Mouse (Mus musculus): Measurements from ENCODE around the gene Cdnf.

Gene Cdnf

GRCm38 (mm10) chr2:3512552-3513454, at the start of gene Cdnf, which contains the start of the genes Gm45902 and Hspa14:
Gene Cdnf, plus strand, starts transcription at chr2:3513030.
Gene Gm45902, minus strand, starts transcription at chr2:3512790.
Gene Hspa14, minus strand, starts transcription at chr2:3512814.
- POLR2A ChIA-PET, result interaction anchor here (0.6 to 3.6 kb wide), 101 partner anchors 8 to 709 kb away, joined by 3 to 71 read pairs (median 4); partner anchors contain the start of genes Suv39h2 (in 4 of the 4), Acbd7 (in 3 of the 4), Dclre1c (in 3 of the 4) and Nmt2 (in 3 of the 4)
- CTCF ChIA-PET, result interaction anchor here in 2 of 4 experiments (0.6 to 1.6 kb wide), 5 partner anchors 99 to 1465 kb away, joined by 3 to 11 read pairs (median 4); no protein-coding TSS in a partner anchor

GRCm38 (mm10) chr2:3473891-3474290, 38.9 kb upstream of the Cdnf start:
- POLR2A ChIA-PET, result interaction anchor here (0.7 to 9.5 kb wide), 35 partner anchors 8 to 239 kb away, joined by 3 to 156 read pairs (median 16); partner anchors contain the start of genes Cdnf (in 4 of the 4), Gm45902 (in 4 of the 4), Hspa14 (in 4 of the 4) and Acbd7 (in 3 of the 4)
- CTCF ChIA-PET, result interaction anchor here in 1 of 4 experiments (0.9 to 1.4 kb wide), 2 partner anchors 18 to 326 kb away, joined by 3 to 4 read pairs; no protein-coding TSS in a partner anchor

- POLR2A ChIA-PET, result interaction anchor here (0.6 to 9.5 kb wide), 61 partner anchors 8 to 355 kb away, joined by 3 to 156 read pairs (median 9); partner anchors contain the start of genes Cdnf (in 4 of the 4), Gm45902 (in 4 of the 4), Hspa14 (in 4 of the 4) and Acbd7 (in 3 of the 4)
- CTCF ChIA-PET, result interaction anchor here in 2 of 4 experiments (0.6 to 1.4 kb wide), 3 partner anchors 18 to 1204 kb away, joined by 3 to 5 read pairs (median 4); no protein-coding TSS in a partner anchor
Observed at GRCm38 (mm10) chr2:3474361-3474805, 38.4 kb upstream of the Cdnf start.

- ChIA-PET CTCF (interaction anchor here (0.6 to 1.4 kb wide), 5 partner anchors 19 to 1204 kb away, joined by 3 to 5 read pairs (median 4); no protein-coding TSS in a partner anchor), POLR2A (interaction anchor here (0.6 to 9.5 kb wide), 62 partner anchors 9 to 356 kb away, joined by 3 to 156 read pairs (median 8); partner anchors contain the start of genes Cdnf (in 4 of the 4), Gm45902 (in 4 of the 4), Hspa14 (in 4 of the 4) and Acbd7 (in 3 of the 4))
Observed at GRCm38 (mm10) chr2:3474861-3475283, 38.0 kb upstream of the Cdnf start, which contains the start of gene Suv39h2. Gene Suv39h2, minus strand, starts transcription at chr2:3475031.

- ChIA-PET POLR2A (interaction anchor here in 3 of 4 experiments (0.6 to 9.5 kb wide), 38 partner anchors 9 to 357 kb away, joined by 3 to 156 read pairs (median 15); partner anchors contain the start of genes Cdnf (in 3 of the 3), Dclre1c (in 3 of the 3), Gm45902 (in 3 of the 3) and Hspa14 (in 3 of the 3)), CTCF (interaction anchor here in 2 of 4 experiments (0.5 to 1.2 kb wide), 4 partner anchors 19 to 324 kb away, joined by 3 to 4 read pairs (median 4); no protein-coding TSS in a partner anchor)
Observed at GRCm38 (mm10) chr2:3475746-3476251, 37.0 kb upstream of the Cdnf start.

- POLR2A ChIA-PET, result interaction anchor here in 2 of 4 experiments (1.2 to 1.5 kb wide), 2 partner anchors 9 kb away, joined by 3 to 6 read pairs; no protein-coding TSS in a partner anchor
Observed at GRCm38 (mm10) chr2:3480239-3480638, 32.6 kb upstream of the Cdnf start.

GRCm38 (mm10) chr2:3489816-3490215, 23.0 kb upstream of the Cdnf start:
- CTCF ChIA-PET, result no interaction called here

More at GRCm38 (mm10) chr2:3480239-3480638, 32.6 kb upstream of the Cdnf start:
- CTCF ChIA-PET, result no interaction called here

GRCm38 (mm10) chr2:3493833-3494409, 18.9 kb upstream of the Cdnf start:
- POLR2A ChIA-PET, result interaction anchor here (0.7 to 20.2 kb wide), 11 partner anchors 9 to 161 kb away, joined by 3 to 155 read pairs (median 4); partner anchors contain the start of genes Suv39h2 (in 4 of the 4), Cdnf (in 3 of the 4), Gm45902 (in 3 of the 4) and Hspa14 (in 3 of the 4)
- CTCF ChIA-PET, result no interaction called here

More at GRCm38 (mm10) chr2:3489816-3490215, 23.0 kb upstream of the Cdnf start:
- POLR2A ChIA-PET, result interaction anchor here in 2 of 4 experiments (1.1 to 2.0 kb wide), 6 partner anchors 9 to 15 kb away, joined by 3 to 17 read pairs (median 6); partner anchors contain the start of gene Suv39h2 (in 2 of the 2)

GRCm38 (mm10) chr2:3499543-3499942, 13.3 kb upstream of the Cdnf start:
- POLR2A ChIA-PET, result interaction anchor here (0.9 to 20.2 kb wide), 13 partner anchors 9 to 213 kb away, joined by 3 to 155 read pairs (median 4); partner anchors contain the start of genes Cdnf (in 3 of the 4), Gm45902 (in 3 of the 4), Hspa14 (in 3 of the 4) and Suv39h2 (in 3 of the 4)
- CTCF ChIA-PET, result interaction anchor here in 1 of 4 experiments (0.9 kb wide), 1 partner anchor 86 kb away, joined by 3 read pairs; no protein-coding TSS in a partner anchor

GRCm38 (mm10) chr2:3500886-3501285, 11.9 kb upstream of the Cdnf start:
- ChIA-PET CTCF (no interaction called here), POLR2A (interaction anchor here in 3 of 4 experiments (0.9 to 20.2 kb wide), 8 partner anchors 10 to 77 kb away, joined by 3 to 155 read pairs (median 4); partner anchors contain the start of genes Cdnf (in 3 of the 3), Gm45902 (in 3 of the 3), Hspa14 (in 3 of the 3) and Dclre1c (in 1 of the 3))

- POLR2A ChIA-PET, result interaction anchor here (0.7 to 3.6 kb wide), 60 partner anchors 9 to 341 kb away, joined by 3 to 71 read pairs (median 5); partner anchors contain the start of genes Suv39h2 (in 4 of the 4), Dclre1c (in 3 of the 4), Rpp38 (in 3 of the 4) and Acbd7 (in 2 of the 4)
- CTCF ChIA-PET, result interaction anchor here in 1 of 4 experiments (1.0 to 1.6 kb wide), 3 partner anchors 98 to 288 kb away, joined by 3 to 11 read pairs (median 6); no protein-coding TSS in a partner anchor
Observed at GRCm38 (mm10) chr2:3512076-3512475, 754 bp upstream of the Cdnf start.

- ChIA-PET POLR2A (interaction anchor here in 1 of 4 experiments (1.0 kb wide), 1 partner anchor 206 kb away, joined by 3 read pairs; no protein-coding TSS in a partner anchor), CTCF (no interaction called here)
Observed at GRCm38 (mm10) chr2:3522558-3522957, 9.7 kb downstream of the Cdnf start.

- ChIA-PET POLR2A (interaction anchor here in 2 of 4 experiments (2.4 to 2.5 kb wide), 2 partner anchors 13 to 14 kb away, joined by 8 to 11 read pairs; partner anchors contain the start of genes Cdnf (in 2 of the 2), Gm45902 (in 2 of the 2) and Hspa14 (in 2 of the 2)), CTCF (no interaction called here)
Observed at GRCm38 (mm10) chr2:3526288-3526687, 13.5 kb downstream of the Cdnf start.

- POLR2A ChIA-PET, result no interaction called here
- CTCF ChIA-PET, result interaction anchor here in 1 of 4 experiments (0.7 kb wide), 1 partner anchor 122 kb away, joined by 3 read pairs; no protein-coding TSS in a partner anchor
Observed at GRCm38 (mm10) chr2:3541307-3542079, 28.7 kb downstream of the Cdnf start.

- CTCF ChIA-PET, result interaction anchor here (0.6 to 3.1 kb wide), 16 partner anchors 11 to 1313 kb away, joined by 3 to 24 read pairs (median 4); no protein-coding TSS in a partner anchor
- POLR2A ChIA-PET, result interaction anchor here in 2 of 4 experiments (0.9 to 1.9 kb wide), 3 partner anchors 25 to 167 kb away, joined by 3 to 5 read pairs (median 4); partner anchors contain the start of genes Cdnf (in 1 of the 2), Gm45902 (in 1 of the 2) and Hspa14 (in 1 of the 2)
Observed at GRCm38 (mm10) chr2:3546055-3546454, 33.2 kb downstream of the Cdnf start.
